ENCODE assay signal across 8 mouse cellular contexts in genomic region chr10:84441846-84442245, GRCm38 (mm10). TPM values are rescaled to one million over a fixed set of nuclear protein-coding genes. Genes with fewer than 3 reads are reported as not detected.
DNase-seq lines count a peak whose midpoint lies in the region; ATAC-seq and TF ChIP-seq lines count a peak whose summit lies in the region.

No protein-coding gene starts in this region.

- dilution Hi-C loops in CH12.LX (cut with MboI; ENCODE audit: extremely low pct_ligation_motif_present, extremely low pct_unique_long_range_greater_than_20kb, low sequenced_read_pairs): no loop called here

- H3K4me1 ChIP-seq in cerebellum, adult 2 months (ENCODE audit: control insufficient read depth, insufficient read depth, low read length): peaks cover 15% of the 10 kb centered on the region
- peaks cover 9 to 40% of the 10 kb centered on the region in 2 experiments; a peak in 3 of 4 replicates for H3K4me1 ChIP-seq in CH12.LX (ENCODE audit: control insufficient read depth in 1 of 2, insufficient read depth in 2 of 2)
- H3K4me1 ChIP-seq in forebrain, embryonic 15.5 days: peaks cover 47% of the 10 kb centered on the region
- no peaks in the 10 kb centered on the region; the same call in 1 of the 2 replicates for H3K4me1 ChIP-seq in liver, embryonic 16.5 days (ENCODE audit: control insufficient read depth, low read depth, low read length)

- no peaks in the 10 kb centered on the region for H3K27me3 ChIP-seq in cerebellum, adult 2 months (ENCODE audit: control insufficient read depth, insufficient read depth, low read length)
- H3K27me3 ChIP-seq in CH12.LX (replicated peaks): no peaks in the 10 kb centered on the region
- no peaks in the 10 kb centered on the region for H3K27me3 ChIP-seq in forebrain, embryonic 15.5 days
- peaks cover 40% of the 10 kb centered on the region for H3K27me3 ChIP-seq in liver, embryonic 16.5 days (ENCODE audit: control insufficient read depth, insufficient read depth, low read depth, low read length)

- H3K4me3 ChIP-seq in cerebellum, adult 2 months (replicated peaks; ENCODE audit: insufficient read depth, low read depth, low read length): peak overlapping the region; percentile 58
- peak overlapping the region in 2 of 3 experiments; percentile 58 to 83 for H3K4me3 ChIP-seq in CH12.LX (replicated peaks in 1 of 3; ENCODE audit: low read depth in 2 of 3, low read length in 2 of 3, poor library complexity in 1 of 3)
- peak overlapping the region; percentile 90 for H3K4me3 ChIP-seq in forebrain, embryonic 15.5 days
- H3K4me3 ChIP-seq in liver, embryonic 16.5 days (ENCODE audit: low read depth, low read length): no peak overlapping the region

- no peak for TF ChIP-seq POLR2A in cerebellum, adult 2 months (IDR thresholded peaks at IDR 0.05; ENCODE audit: borderline replicate concordance, insufficient read depth, low read length)
- TF ChIP-seq POLR2A in CH12.LX (IDR thresholded peaks at IDR 0.05; ENCODE audit: low read depth, low read length): no peak

- no peak for ATAC-seq in forebrain, embryonic 15.5 days (replicated peaks)
- no peak for ATAC-seq in liver, embryonic 16.5 days (ENCODE audit: low read depth)

- H3K4me2 ChIP-seq in CH12.LX (ENCODE audit: insufficient read depth, low read depth, poor library complexity, severe bottlenecking): no peak overlapping the region; the same call in 1 of the 2 replicates
- H3K4me2 ChIP-seq in forebrain, embryonic 15.5 days (replicated peaks): peak overlapping the region; percentile 87
- H3K4me2 ChIP-seq in liver, embryonic 16.5 days (ENCODE audit: low read depth, low read length): peak overlapping the region; percentile 60

- no peak for TF ChIP-seq EP300 in CH12.LX (IDR thresholded peaks at IDR 0.05; ENCODE audit: low read length)

- TF ChIP-seq RAD21 in CH12.LX (IDR thresholded peaks at IDR 0.05; ENCODE audit: low read depth, low read length): no peak

- TF ChIP-seq CTCF in cerebellum, adult 2 months (IDR thresholded peaks at IDR 0.05; ENCODE audit: borderline replicate concordance, insufficient read depth, low read depth, low read length): no peak
- no peak for TF ChIP-seq CTCF in CH12.LX (conservative IDR thresholded peaks at IDR 0.05 in 1 of 2, IDR thresholded peaks at IDR 0.05 in 1 of 2; ENCODE audit: low read depth in 2 of 2, low read length in 2 of 2)

- H3K79me2 ChIP-seq in CH12.LX (replicated peaks; ENCODE audit: control insufficient read depth, extremely low read depth, insufficient read depth, poor library complexity, severe bottlenecking): no peaks in the 10 kb centered on the region

- no peak for DNase-seq in cerebellum, adult 2 months
- no peak for DNase-seq in cerebellum, postnatal 10 days
- no peak for DNase-seq in CH12.LX (ENCODE audit: extremely low read depth)
- DNase-seq in frontal cortex, postnatal 14 days (ENCODE audit: low spot score in 2 of 2): no peak
- DNase-seq in frontal cortex, postnatal 25 days (ENCODE audit: low spot score in 2 of 2): no peak
- DNase-seq in adrenal gland, adult 2 months: no peak

- no peaks in the 10 kb centered on the region for H3K9me3 ChIP-seq in CH12.LX (replicated peaks; ENCODE audit: low read length)
- no peaks in the 10 kb centered on the region for H3K9me3 ChIP-seq in forebrain, embryonic 15.5 days
- no peaks in the 10 kb centered on the region for H3K9me3 ChIP-seq in liver, embryonic 16.5 days (replicated peaks; ENCODE audit: control insufficient read depth, low read length)

- H3K27ac ChIP-seq in cerebellum, adult 2 months (ENCODE audit: insufficient read depth, low read length): peak overlapping the region; percentile 85
- H3K27ac ChIP-seq in CH12.LX (ENCODE audit: insufficient read depth, low read depth): no peak overlapping the region
- peak overlapping the region; percentile 97 for H3K27ac ChIP-seq in forebrain, embryonic 15.5 days (replicated peaks)
- no peak overlapping the region for H3K27ac ChIP-seq in liver, embryonic 16.5 days (ENCODE audit: low read length)

- 35% methylated on average over 11 of the region's 11 CpGs for WGBS in cerebellum, adult 2 months
- 10% methylated on average over 11 of the region's 11 CpGs for WGBS in forebrain, embryonic 15.5 days
- 25% methylated on average over 11 of the region's 11 CpGs for WGBS in liver, embryonic 16.5 days (ENCODE audit: insufficient replicate concordance)

- no peak overlapping the region for H3K9ac ChIP-seq in CH12.LX (ENCODE audit: insufficient read depth, low read depth)
- peak overlapping the region; percentile 92 for H3K9ac ChIP-seq in forebrain, embryonic 15.5 days (replicated peaks)
- no peak overlapping the region for H3K9ac ChIP-seq in liver, embryonic 16.5 days (ENCODE audit: low read depth, low read length)

- H3K36me3 ChIP-seq in CH12.LX (replicated peaks in 1 of 2; ENCODE audit: control insufficient read depth in 1 of 2, insufficient read depth in 1 of 2, low read length in 1 of 2): peaks cover 0 to 4% of the 10 kb centered on the region in 2 experiments
- H3K36me3 ChIP-seq in forebrain, embryonic 15.5 days: no peaks in the 10 kb centered on the region
- no peaks in the 10 kb centered on the region for H3K36me3 ChIP-seq in liver, embryonic 16.5 days (ENCODE audit: control insufficient read depth, insufficient read depth)

- in situ Hi-C loops in CH12.LX (cut with MboI; ENCODE audit: low pct_ligation_motif_present, low pct_unique_long_range_greater_than_20kb, low sequenced_read_pairs): no loop called here

TF ChIP-seq in CH12.LX, 34 proteins besides CTCF, POLR2A, EP300 and RAD21:
- TF ChIP-seq MXI1 (IDR thresholded peaks at IDR 0.05; ENCODE audit: low read depth, low read length) (no peak), ZMIZ1 (IDR thresholded peaks at IDR 0.05; ENCODE audit: low read depth, low read length) (no peak)

RNA-seq across cellular contexts. Expression of gene Nuak1, which starts 1.4 kb away (rescaled TPM):
- 39.8 and 41.5 TPM in 2 replicates for polyA plus RNA-seq in cerebellum, adult 2 months (2012; rRNA removed)
- 1.2 TPM in 2 replicates for total RNA-seq in CH12.LX (2012; rRNA removed)
- total RNA-seq in CH12.LX (2014; rRNA removed): 1.4 and 1.6 TPM in 2 replicates
- polyA plus RNA-seq in CH12.LX (2012; ENCODE audit: insufficient read length, low read depth): 3.2 and 3.4 TPM in 2 replicates
- 11.6 and 12.6 TPM in 2 replicates for polyA plus RNA-seq in forebrain, embryonic 15.5 days (2015; fragmentation: Nextera tagmentation; extraction: Ambion mirVana)
- 0.13 and 0.14 TPM in 2 replicates for polyA plus RNA-seq in liver, embryonic 16.5 days (2015; fragmentation: Nextera tagmentation; extraction: Ambion mirVana)
- total RNA-seq in adrenal gland, adult 2 months (2021): 10 to 100 TPM in 1 of 2 experiments, 1 to 10 TPM in 1; 6.6 to 12.2 TPM
- 4.4 and 4.7 TPM in 2 replicates for polyA plus RNA-seq in adrenal gland, adult 2 months (2012; rRNA removed)

Comparison
In these comparisons a context has a peak if more than half of its experiments do, and no peak if none do; other contexts are left out.
1. H3K27ac ChIP-seq: peak in cerebellum, adult 2 months (single experiment) and forebrain, embryonic 15.5 days (single experiment); none in CH12.LX (single experiment) and liver, embryonic 16.5 days (single experiment).